Mouse (Mus musculus) midbrain, embryonic 13.5 days (tissue): ENCODE results near the gene Nat9. TPM values are rescaled to one million over a fixed set of nuclear protein-coding genes. Genes with fewer than 3 reads are reported as not detected.

ENCODE experiments used
- ATAC-seq: fragments of 200-750 bp; cut with Nextera tagmentation; 2 replicates; pipeline ENCODE4 v1.8.0; 2017; ENCODE audit warnings: mild to moderate bottlenecking, moderate TSS enrichment, moderate library complexity
- H3K27ac ChIP-seq: fragments of 300-500 bp; sonication (generic); 2 replicates; pipeline ENCODE4 v1.5.1; 2015; ENCODE audit warnings: inconsistent platforms, mild to moderate bottlenecking, moderate library complexity
- H3K27me3 ChIP-seq: fragments of 300-500 bp; sonication (generic); 2 replicates; pipeline ENCODE4 v1.6.1; 2015; ENCODE audit warnings: mild to moderate bottlenecking, inconsistent platforms
- H3K36me3 ChIP-seq: fragments of 300-500 bp; sonication (generic); 2 replicates; pipeline ENCODE4 v1.6.1; 2015; ENCODE audit warnings: mild to moderate bottlenecking, inconsistent platforms
- H3K4me1 ChIP-seq: fragments of 300-500 bp; sonication (generic); replicated peaks from 2 replicates; pipeline ENCODE4 v1.6.1; 2015; ENCODE audit warnings: inconsistent platforms
- H3K4me2 ChIP-seq: fragments of 300-500 bp; sonication (generic); replicated peaks from 2 replicates; pipeline ENCODE4 v1.6.1; 2015; ENCODE audit warnings: moderate library complexity, mild to moderate bottlenecking, inconsistent platforms
- H3K4me3 ChIP-seq: fragments of 300-500 bp; sonication (generic); replicated peaks from 2 replicates; pipeline ENCODE4 v1.5.1; 2015; ENCODE audit warnings: mild to moderate bottlenecking, inconsistent platforms
- H3K9ac ChIP-seq: fragments of 300-500 bp; sonication (generic); replicated peaks from 2 replicates; pipeline ENCODE4 v1.6.1; 2015; ENCODE audit warnings: mild to moderate bottlenecking, inconsistent platforms
- H3K9me3 ChIP-seq: fragments of 300-500 bp; sonication (generic); 2 replicates; pipeline ENCODE4 v1.6.1; 2016; ENCODE audit warnings: mild to moderate bottlenecking, inconsistent platforms
- WGBS: fragments of 180-500 bp; shearing (Covaris S2); methylation state at CpG from one replicate; pipeline ENCODE4 v1.1.7; 2015; 5-methylcytosine and 5-hydroxymethylcytosine counted together
- polyA plus RNA-seq: library from polyadenylated mRNA; unstranded; fragments of >200 nt; fragmentation: Nextera tagmentation; extraction: Ambion mirVana; gene quantifications from 2 replicates; pipeline ENCODE4 v1.2.1, GENCODE M21; 2015

The Nat9 gene
- polyA plus RNA-seq, 1 experiment from 2014 or later = 23.7 TPM

- Histone ChIP-seq H3K36me3 (no peaks in the 10 kb centered on the region), H3K27me3 (peaks cover 74% of the 10 kb centered on the region), H3K9me3 (no peaks in the 10 kb centered on the region), H3K4me1 (peaks cover 45% of the 10 kb centered on the region), H3K9ac (no peak overlapping the region), H3K4me3 (no peak overlapping the region), H3K4me2 (no peak overlapping the region), H3K27ac (no peak overlapping the region)
- WGBS = 36% methylated on average over 10 of the region's 10 CpGs
- no peak for ATAC-seq
Measured at GRCm38 (mm10) chr11:115160883-115161577, 26.6 kb downstream of the Nat9 start.

- no peak overlapping the region for H3K4me2 ChIP-seq
- no peak overlapping the region for H3K4me3 ChIP-seq
- H3K27me3 ChIP-seq = peaks cover 74% of the 10 kb centered on the region
- no peaks in the 10 kb centered on the region for H3K9me3 ChIP-seq
- no peak overlapping the region for H3K9ac ChIP-seq
- H3K36me3 ChIP-seq = no peaks in the 10 kb centered on the region
- peaks cover 37% of the 10 kb centered on the region for H3K4me1 ChIP-seq
- ATAC-seq = no peak
- no peak overlapping the region for H3K27ac ChIP-seq
- 38% methylated on average over 11 of the region's 11 CpGs for WGBS
Measured at GRCm38 (mm10) chr11:115160016-115160797, 27.5 kb downstream of the Nat9 start.

GRCm38 (mm10) chr11:115157933-115158719 lies 29.5 kb downstream of the Nat9 start:
- Histone ChIP-seq H3K36me3 (no peaks in the 10 kb centered on the region), H3K9me3 (no peaks in the 10 kb centered on the region), H3K27me3 (peaks cover 74% of the 10 kb centered on the region), H3K4me3 (no peak overlapping the region), H3K9ac (no peak overlapping the region), H3K4me1 (peaks cover 31% of the 10 kb centered on the region), H3K27ac (no peak overlapping the region), H3K4me2 (no peak overlapping the region)
- no peak for ATAC-seq
- 35% methylated on average over 12 of the region's 12 CpGs for WGBS

GRCm38 (mm10) chr11:115155053-115155634 lies 32.5 kb downstream of the Nat9 start:
- Histone ChIP-seq H3K27ac (no peak overlapping the region), H3K4me1 (peaks cover 35% of the 10 kb centered on the region), H3K4me2 (no peak overlapping the region), H3K27me3 (peaks cover 53% of the 10 kb centered on the region), H3K9ac (no peak overlapping the region), H3K9me3 (no peaks in the 10 kb centered on the region), H3K4me3 (no peak overlapping the region), H3K36me3 (no peaks in the 10 kb centered on the region)
- no peak for ATAC-seq
- 23% methylated on average over 5 of the region's 5 CpGs for WGBS

- no peaks in the 10 kb centered on the region for H3K9me3 ChIP-seq
- peak; percentile 63 for ATAC-seq
- H3K4me2 ChIP-seq = peak overlapping the region; percentile 42
- H3K36me3 ChIP-seq = no peaks in the 10 kb centered on the region
- peaks cover 51% of the 10 kb centered on the region for H3K27me3 ChIP-seq
- no peak overlapping the region for H3K9ac ChIP-seq
- H3K4me3 ChIP-seq = peak overlapping the region; percentile 23
- WGBS = under 1% methylated on average over 34 of the region's 35 CpGs
- H3K27ac ChIP-seq = no peak overlapping the region
- peaks cover 35% of the 10 kb centered on the region for H3K4me1 ChIP-seq
Measured at GRCm38 (mm10) chr11:115153699-115154292, 33.9 kb downstream of the Nat9 start.

- ATAC-seq = no peak
- H3K4me1 ChIP-seq = peaks cover 31% of the 10 kb centered on the region
- no peak overlapping the region for H3K4me3 ChIP-seq
- H3K4me2 ChIP-seq = no peak overlapping the region
- 83% methylated on average over 9 of the region's 9 CpGs for WGBS
- no peak overlapping the region for H3K9ac ChIP-seq
- H3K9me3 ChIP-seq = no peaks in the 10 kb centered on the region
- H3K27me3 ChIP-seq = peaks cover 51% of the 10 kb centered on the region
- H3K36me3 ChIP-seq = no peaks in the 10 kb centered on the region
- no peak overlapping the region for H3K27ac ChIP-seq
Measured at GRCm38 (mm10) chr11:115153088-115153487, 34.6 kb downstream of the Nat9 start.

GRCm38 (mm10) chr11:115151755-115152429 lies 35.8 kb downstream of the Nat9 start:
- Histone ChIP-seq H3K9ac (peak overlapping the region; percentile 60), H3K4me3 (peak overlapping the region; percentile 39), H3K4me1 (peaks cover 29% of the 10 kb centered on the region), H3K36me3 (no peaks in the 10 kb centered on the region), H3K9me3 (no peaks in the 10 kb centered on the region), H3K27ac (peak overlapping the region; percentile 46; the same call in 1 of the 2 replicates), H3K27me3 (peaks cover 44% of the 10 kb centered on the region), H3K4me2 (peak overlapping the region; percentile 57)
- peak; percentile 80 for ATAC-seq
- WGBS = 4% methylated on average over 15 of the region's 15 CpGs

GRCm38 (mm10) chr11:115150741-115151254 lies 36.9 kb downstream of the Nat9 start:
- H3K9me3 ChIP-seq = no peaks in the 10 kb centered on the region
- H3K4me2 ChIP-seq = no peak overlapping the region
- no peak overlapping the region for H3K27ac ChIP-seq
- 83% methylated on average over 6 of the region's 6 CpGs for WGBS
- H3K4me1 ChIP-seq = peaks cover 29% of the 10 kb centered on the region
- no peaks in the 10 kb centered on the region for H3K36me3 ChIP-seq
- H3K9ac ChIP-seq = no peak overlapping the region
- H3K27me3 ChIP-seq = peaks cover 33% of the 10 kb centered on the region
- H3K4me3 ChIP-seq = no peak overlapping the region
- ATAC-seq = no peak

GRCm38 (mm10) chr11:115147813-115148212 lies 39.8 kb downstream of the Nat9 start:
- Histone ChIP-seq H3K36me3 (no peaks in the 10 kb centered on the region), H3K4me1 (peaks cover 15% of the 10 kb centered on the region), H3K4me3 (no peak overlapping the region), H3K27me3 (peaks cover 3% of the 10 kb centered on the region), H3K27ac (no peak overlapping the region), H3K4me2 (no peak overlapping the region), H3K9me3 (no peaks in the 10 kb centered on the region), H3K9ac (no peak overlapping the region)
- whole genome bisulfite sequencing = 82% methylated on average over 4 of the region's 4 CpGs
- ATAC-seq = no peak

GRCm38 (mm10) chr11:115141970-115142369 lies 45.7 kb downstream of the Nat9 start:
- no peaks in the 10 kb centered on the region for H3K36me3 ChIP-seq
- H3K4me1 ChIP-seq = no peaks in the 10 kb centered on the region
- whole genome bisulfite sequencing = 81% methylated on average over 2 of the region's 2 CpGs
- ATAC-seq = no peak
- H3K27me3 ChIP-seq = no peaks in the 10 kb centered on the region
- H3K27ac ChIP-seq = no peak overlapping the region
- no peaks in the 10 kb centered on the region for H3K9me3 ChIP-seq
- H3K4me2 ChIP-seq = no peak overlapping the region
- no peak overlapping the region for H3K9ac ChIP-seq
- no peak overlapping the region for H3K4me3 ChIP-seq
